Mouse (Mus musculus) heart, adult 2 months (tissue): ENCODE measurements at regions not wholly inside any gene's neighbourhood (a gene's known extent, or its start where the extent isn't known, plus 50 kb on each side); places are given as distances from the start of the nearest gene placed in this dataset.

Experiments used
- CTCF ChIP-seq: fragments of 200-600 bp; IDR thresholded peaks from 2 replicates; pipeline ENCODE4 v1.8.1; 2022; ENCODE audit warnings: antibody characterized with exemption, mild to moderate bottlenecking, moderate library complexity
- POLR2A ChIP-seq: fragments of 200-500 bp; IDR thresholded peaks from 2 replicates; pipeline ENCODE4 v1.6.1; 2011; ENCODE audit warnings: mild to moderate bottlenecking, low read depth, low read length, control low read depth; ENCODE audit not compliant: insufficient read depth

GRCm38 (mm10) chr8:82187138-82187880, 215.7 kb downstream of the Il15 start:
- TF ChIP-seq CTCF (no peak), POLR2A (no peak)
